Mouse (Mus musculus): ENCODE results near the gene Spdye4a. TPM values are rescaled to one million over a fixed set of nuclear protein-coding genes. Genes with fewer than 3 reads are reported as not detected.
"Not testable (repeated sequence)": the region's sequence is repeated elsewhere in the genome, so short reads cannot be mapped to it uniquely, and the experiment has no call there.

Spdye4a gene
- polyA plus RNA-seq, 1 experiment from 2014 or later, result not detected

DNA sequence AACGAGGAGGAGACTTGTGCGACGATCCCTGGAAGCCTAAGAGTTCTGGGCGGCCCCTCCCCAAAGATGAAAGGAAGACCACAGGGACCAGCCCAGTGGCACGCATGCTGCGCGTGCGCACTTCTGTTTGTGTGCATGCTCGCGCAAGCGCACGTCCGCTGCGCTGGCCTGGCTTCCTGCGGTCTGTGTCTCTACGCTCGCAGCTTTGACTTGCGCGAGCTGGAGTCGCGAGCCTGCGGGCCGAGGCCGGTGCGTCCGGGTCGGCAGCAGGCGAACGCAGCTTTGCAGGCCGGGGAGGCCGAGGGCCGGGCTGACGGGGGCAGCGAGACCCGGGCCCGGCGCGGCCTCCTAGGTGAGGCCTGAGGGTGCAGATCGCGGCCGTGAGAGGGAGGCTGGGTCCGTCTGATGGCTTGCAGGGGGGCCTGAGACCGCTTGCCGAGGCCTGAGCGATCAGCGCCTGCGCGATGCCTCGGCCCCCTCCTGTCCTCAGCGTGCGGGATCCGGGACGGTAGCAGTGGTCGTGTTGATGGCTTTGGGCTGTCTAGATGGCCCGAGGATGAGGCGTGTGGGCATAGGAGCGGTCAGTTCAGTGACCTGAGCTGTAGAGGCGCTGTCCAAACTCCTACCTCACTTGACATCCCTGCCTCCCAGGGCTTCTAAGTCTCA is 8.5 kb upstream of the Spdye4a start, which contains the start of gene Zfp12:
Gene Zfp12 (plus strand): TSS at position 136 of the 666 bp plus-strand sequence.
- Histone ChIP-seq H3K27me3 (ENCODE audit: control insufficient read depth, insufficient read depth, low read length) (no peaks in the 10 kb centered on the region), H3K9me3 (ENCODE audit: control insufficient read depth, low read length) (no peaks in the 10 kb centered on the region), H3K9ac (ENCODE audit: low read length) (peak within 1 kb of the TSS; percentile 93), H3K36me3 (ENCODE audit: control insufficient read depth, insufficient read depth, low read length) (peaks cover 35% of the 10 kb centered on the region), H3K4me3 (ENCODE audit: control insufficient read depth in 1 of 2, insufficient read depth in 1 of 2, low read depth in 1 of 2, low read length in 2 of 2) (peak within 1 kb of the TSS; percentile 85 to 87), H3K4me2 (ENCODE audit: low read length) (peak within 1 kb of the TSS; percentile 92), H3K4me1 (ENCODE audit: control insufficient read depth in 2 of 2, insufficient read depth in 2 of 2, low read length in 2 of 2) (peaks cover 7 to 9% of the 10 kb centered on the region in 2 experiments), H3K27ac (replicated peaks in 1 of 2; ENCODE audit: control insufficient read depth in 1 of 2, insufficient read depth in 1 of 2, low read depth in 2 of 2, low read length in 2 of 2) (peak within 1 kb of the TSS; percentile 91 to 95)
- peak; percentile 95 for ATAC-seq (ENCODE audit: insufficient number of reproducible peaks, insufficient read depth, low FRiP score, low read depth)
- WGBS, result under 1% methylated on average over 58 of the region's 58 CpGs

DNA sequence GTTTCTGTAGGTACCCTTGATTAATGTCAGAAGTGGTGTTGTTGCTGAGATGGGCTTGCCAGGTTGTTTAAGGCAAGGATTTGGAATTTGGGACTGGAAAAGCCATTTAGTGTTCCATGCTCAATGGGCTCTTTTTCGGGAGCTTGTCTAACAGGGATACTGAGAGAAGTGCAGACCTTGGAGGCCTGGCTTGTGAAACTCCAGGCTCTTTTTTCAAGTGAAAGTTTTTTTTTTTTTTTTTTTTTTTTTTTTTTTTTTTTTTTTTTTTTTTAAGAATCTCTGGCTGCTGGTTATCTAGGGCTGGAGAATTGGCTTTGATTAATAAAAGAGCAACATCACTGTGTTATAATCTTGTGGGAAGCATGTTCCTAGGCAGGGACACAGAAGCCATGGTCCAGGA is 4.4 kb downstream of the Spdye4a start:
- Histone ChIP-seq H3K27ac (replicated peaks in 1 of 2; ENCODE audit: control insufficient read depth in 1 of 2, insufficient read depth in 1 of 2, low read depth in 2 of 2, low read length in 2 of 2) (no peak overlapping the region), H3K4me1 (ENCODE audit: control insufficient read depth in 2 of 2, insufficient read depth in 2 of 2, low read length in 2 of 2) (no peaks in the 10 kb centered on the region), H3K9ac (ENCODE audit: low read length) (no peak overlapping the region), H3K4me2 (ENCODE audit: low read length) (no peak overlapping the region), H3K9me3 (ENCODE audit: control insufficient read depth, low read length) (no peaks in the 10 kb centered on the region), H3K4me3 (ENCODE audit: control insufficient read depth in 1 of 2, insufficient read depth in 1 of 2, low read depth in 1 of 2, low read length in 2 of 2) (no peak overlapping the region), H3K27me3 (ENCODE audit: control insufficient read depth, insufficient read depth, low read length) (no peaks in the 10 kb centered on the region), H3K36me3 (ENCODE audit: control insufficient read depth, insufficient read depth, low read length) (no peaks in the 10 kb centered on the region)
- 60% methylated on average over 1 of the region's 1 CpGs for WGBS
- no peak for ATAC-seq (ENCODE audit: insufficient number of reproducible peaks, insufficient read depth, low FRiP score, low read depth)

DNA sequence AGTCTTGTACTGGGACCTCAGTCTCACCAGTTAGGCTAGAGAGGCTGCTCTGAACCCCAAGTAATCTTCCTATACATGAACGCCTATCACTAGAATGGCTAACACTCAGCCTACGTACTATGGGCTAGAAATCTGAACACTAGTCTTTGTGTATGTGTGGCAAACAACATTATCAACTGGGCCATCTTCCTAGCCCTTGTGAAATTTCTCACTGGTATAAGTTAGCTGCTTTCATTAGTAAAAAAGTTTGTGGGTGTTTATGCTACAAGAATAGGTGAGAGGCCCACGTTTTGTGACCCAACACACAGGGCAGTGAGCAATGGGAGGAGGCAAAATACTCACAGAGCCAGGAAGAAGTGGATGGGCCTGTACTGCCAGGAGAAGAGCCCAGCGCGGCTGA is 5.7 kb downstream of the Spdye4a start:
- WGBS, result 59% methylated on average over 4 of the region's 5 CpGs
- H3K36me3 ChIP-seq (ENCODE audit: control insufficient read depth, insufficient read depth, low read length), result no peaks in the 10 kb centered on the region
- no peak overlapping the region for H3K9ac ChIP-seq (ENCODE audit: low read length)
- no peak for ATAC-seq (ENCODE audit: insufficient number of reproducible peaks, insufficient read depth, low FRiP score, low read depth)
- H3K4me1 ChIP-seq (ENCODE audit: control insufficient read depth in 2 of 2, insufficient read depth in 2 of 2, low read length in 2 of 2), result no peaks in the 10 kb centered on the region
- no peak overlapping the region for H3K4me3 ChIP-seq (ENCODE audit: control insufficient read depth in 1 of 2, insufficient read depth in 1 of 2, low read depth in 1 of 2, low read length in 2 of 2)
- no peaks in the 10 kb centered on the region for H3K9me3 ChIP-seq (ENCODE audit: control insufficient read depth, low read length)
- H3K27ac ChIP-seq (replicated peaks in 1 of 2; ENCODE audit: control insufficient read depth in 1 of 2, insufficient read depth in 1 of 2, low read depth in 2 of 2, low read length in 2 of 2), result no peak overlapping the region
- H3K4me2 ChIP-seq (ENCODE audit: low read length), result no peak overlapping the region
- no peaks in the 10 kb centered on the region for H3K27me3 ChIP-seq (ENCODE audit: control insufficient read depth, insufficient read depth, low read length)

DNA sequence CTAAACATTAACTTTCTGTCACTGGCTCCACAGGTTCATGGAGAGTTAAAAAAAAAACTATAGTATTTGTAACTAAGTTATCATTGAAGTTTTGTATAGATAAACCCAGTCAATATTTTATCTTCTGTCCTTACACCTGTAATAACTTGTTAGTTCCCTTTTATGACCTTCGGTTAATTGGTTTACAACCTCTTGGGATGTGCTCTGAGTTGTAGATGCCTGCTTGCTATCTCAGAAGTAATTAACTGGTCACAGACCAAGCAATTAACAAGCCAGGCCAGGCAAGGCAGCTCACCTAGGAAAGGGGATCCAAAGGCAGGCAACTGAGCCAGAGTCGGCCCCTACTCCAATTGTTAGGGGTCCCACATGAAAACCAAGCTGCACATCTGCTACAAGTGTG is 12.9 kb downstream of the Spdye4a start:
- H3K27me3 ChIP-seq (ENCODE audit: control insufficient read depth, insufficient read depth, low read length), result no peaks in the 10 kb centered on the region
- ATAC-seq (ENCODE audit: insufficient number of reproducible peaks, insufficient read depth, low FRiP score, low read depth), result no peak
- no peak overlapping the region for H3K27ac ChIP-seq (replicated peaks in 1 of 2; ENCODE audit: control insufficient read depth in 1 of 2, insufficient read depth in 1 of 2, low read depth in 2 of 2, low read length in 2 of 2)
- peaks cover under 1% of the 10 kb centered on the region; the same call in 1 of the 2 replicates for H3K9me3 ChIP-seq (ENCODE audit: control insufficient read depth, low read length)
- no peak overlapping the region for H3K4me3 ChIP-seq (ENCODE audit: control insufficient read depth in 1 of 2, insufficient read depth in 1 of 2, low read depth in 1 of 2, low read length in 2 of 2)
- H3K4me2 ChIP-seq (ENCODE audit: low read length), result no peak overlapping the region
- no peaks in the 10 kb centered on the region for H3K36me3 ChIP-seq (ENCODE audit: control insufficient read depth, insufficient read depth, low read length)
- WGBS, result 86% methylated on average over 2 of the region's 2 CpGs
- no peak overlapping the region for H3K9ac ChIP-seq (ENCODE audit: low read length)
- no peaks in the 10 kb centered on the region for H3K4me1 ChIP-seq (ENCODE audit: control insufficient read depth in 2 of 2, insufficient read depth in 2 of 2, low read length in 2 of 2)

DNA sequence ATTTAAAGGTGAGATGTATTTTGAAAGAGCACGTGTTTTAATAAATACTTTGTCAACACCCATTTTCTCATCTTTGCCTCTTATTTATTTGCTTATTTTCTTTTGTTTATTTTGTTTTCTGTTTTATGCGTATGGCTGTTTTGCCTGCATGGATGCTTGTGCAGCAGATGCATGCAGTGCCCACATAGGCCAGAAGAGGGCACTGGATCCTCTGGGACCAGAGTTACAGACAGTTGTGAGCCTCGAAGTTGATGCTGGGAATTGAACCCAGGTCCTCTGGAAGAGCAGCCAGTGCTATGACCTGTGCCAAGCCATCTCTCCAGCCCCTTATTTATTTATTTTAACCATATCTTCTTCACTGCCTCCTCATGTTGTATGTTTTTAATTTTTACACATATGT is 21.7 kb downstream of the Spdye4a start:
- Histone ChIP-seq H3K27me3 (ENCODE audit: control insufficient read depth, insufficient read depth, low read length) (no peaks in the 10 kb centered on the region), H3K4me1 (ENCODE audit: control insufficient read depth in 2 of 2, insufficient read depth in 2 of 2, low read length in 2 of 2) (no peaks in the 10 kb centered on the region), H3K9me3 (ENCODE audit: control insufficient read depth, low read length) (peaks cover 8% of the 10 kb centered on the region; the same call in 1 of the 2 replicates), H3K36me3 (ENCODE audit: control insufficient read depth, insufficient read depth, low read length) (no peaks in the 10 kb centered on the region), H3K27ac (replicated peaks in 1 of 2; ENCODE audit: control insufficient read depth in 1 of 2, insufficient read depth in 1 of 2, low read depth in 2 of 2, low read length in 2 of 2) (no peak overlapping the region), H3K4me2 (ENCODE audit: low read length) (no peak overlapping the region), H3K9ac (ENCODE audit: low read length) (no peak overlapping the region), H3K4me3 (ENCODE audit: control insufficient read depth in 1 of 2, insufficient read depth in 1 of 2, low read depth in 1 of 2, low read length in 2 of 2) (no peak overlapping the region)
- ATAC-seq (ENCODE audit: insufficient number of reproducible peaks, insufficient read depth, low FRiP score, low read depth), result no peak
- WGBS, result 69% methylated on average over 3 of the region's 3 CpGs

DNA sequence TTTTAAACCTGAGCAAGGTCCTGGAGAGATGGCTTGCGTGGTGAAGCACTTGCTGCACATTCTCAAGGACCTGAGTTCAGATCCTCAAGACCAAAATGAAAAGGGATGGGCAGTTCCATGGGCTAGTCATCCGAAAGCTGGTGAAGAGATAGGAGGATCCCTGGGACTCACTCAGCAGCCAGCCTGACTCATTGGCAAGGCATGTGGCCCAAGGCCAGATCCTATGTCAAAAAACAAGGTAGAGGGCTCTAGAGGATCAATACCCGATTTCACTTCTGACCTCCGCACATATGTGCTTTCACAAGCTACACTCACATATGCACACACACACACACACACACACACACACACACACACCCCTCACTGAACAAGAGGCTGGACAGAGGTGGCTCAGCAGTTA is 30.2 kb downstream of the Spdye4a start:
- ATAC-seq (ENCODE audit: insufficient number of reproducible peaks, insufficient read depth, low FRiP score, low read depth), result no peak
- 70% methylated on average over 4 of the region's 4 CpGs for WGBS

DNA sequence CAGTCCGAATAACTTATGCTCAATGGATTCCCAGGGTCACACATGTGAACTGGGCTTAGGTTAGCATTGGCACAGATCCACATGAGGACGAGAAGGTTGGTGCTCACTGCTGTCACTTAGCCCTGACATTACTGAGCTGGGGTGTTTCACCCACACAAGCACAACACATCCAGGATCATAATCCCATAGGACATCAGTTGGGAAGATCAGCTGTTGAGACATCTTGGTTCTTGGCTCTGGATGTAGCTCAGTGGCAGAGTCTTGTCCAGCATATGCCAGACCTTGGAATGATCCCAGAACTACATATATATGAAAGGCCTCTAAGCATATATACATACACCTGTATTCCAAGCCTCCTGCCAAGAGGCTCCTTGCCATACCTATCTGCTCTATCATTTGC is 31.5 kb downstream of the Spdye4a start:
- Histone ChIP-seq H3K36me3 (ENCODE audit: control insufficient read depth, insufficient read depth, low read length) (no peaks in the 10 kb centered on the region), H3K4me2 (ENCODE audit: low read length) (no peak overlapping the region), H3K4me3 (ENCODE audit: control insufficient read depth in 1 of 2, insufficient read depth in 1 of 2, low read depth in 1 of 2, low read length in 2 of 2) (no peak overlapping the region), H3K27me3 (ENCODE audit: control insufficient read depth, insufficient read depth, low read length) (no peaks in the 10 kb centered on the region), H3K4me1 (ENCODE audit: control insufficient read depth in 2 of 2, insufficient read depth in 2 of 2, low read length in 2 of 2) (no peaks in the 10 kb centered on the region), H3K9ac (ENCODE audit: low read length) (no peak overlapping the region), H3K9me3 (ENCODE audit: control insufficient read depth, low read length) (no peaks in the 10 kb centered on the region), H3K27ac (replicated peaks in 1 of 2; ENCODE audit: control insufficient read depth in 1 of 2, insufficient read depth in 1 of 2, low read depth in 2 of 2, low read length in 2 of 2) (no peak overlapping the region)
- 67% methylated on average over 2 of the region's 2 CpGs for WGBS
- no peak for ATAC-seq (ENCODE audit: insufficient number of reproducible peaks, insufficient read depth, low FRiP score, low read depth)

More for the DNA sequence above, 30.2 kb downstream of the Spdye4a start:
- Histone ChIP-seq H3K4me3 (ENCODE audit: control insufficient read depth in 1 of 2, insufficient read depth in 1 of 2, low read depth in 1 of 2, low read length in 2 of 2) (no peak overlapping the region), H3K27ac (replicated peaks in 1 of 2; ENCODE audit: control insufficient read depth in 1 of 2, insufficient read depth in 1 of 2, low read depth in 2 of 2, low read length in 2 of 2) (no peak overlapping the region), H3K27me3 (ENCODE audit: control insufficient read depth, insufficient read depth, low read length) (no peaks in the 10 kb centered on the region), H3K36me3 (ENCODE audit: control insufficient read depth, insufficient read depth, low read length) (no peaks in the 10 kb centered on the region), H3K4me2 (ENCODE audit: low read length) (no peak overlapping the region), H3K9ac (ENCODE audit: low read length) (no peak overlapping the region), H3K4me1 (ENCODE audit: control insufficient read depth in 2 of 2, insufficient read depth in 2 of 2, low read length in 2 of 2) (no peaks in the 10 kb centered on the region), H3K9me3 (ENCODE audit: control insufficient read depth, low read length) (no peaks in the 10 kb centered on the region)

DNA sequence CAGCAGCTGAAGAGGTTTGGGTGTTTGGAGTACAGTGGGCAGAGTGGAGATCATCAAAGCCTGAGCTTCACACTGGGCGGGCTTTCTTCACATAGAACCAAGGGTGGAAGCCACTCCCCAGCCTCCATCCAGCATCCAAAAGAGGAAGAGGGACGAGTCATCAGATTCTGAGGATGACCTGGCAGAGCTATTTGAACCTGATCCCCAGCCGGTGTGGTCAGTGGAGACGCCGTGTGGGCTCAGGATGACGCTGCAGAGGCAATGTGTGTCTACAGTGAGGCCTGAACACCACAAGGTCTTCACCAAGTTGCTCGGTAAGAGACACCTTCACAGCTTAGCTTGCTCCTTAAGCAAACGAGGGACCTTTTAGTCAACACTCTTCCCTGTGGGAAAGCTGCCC is 31.9 kb downstream of the Spdye4a start:
- H3K4me3 ChIP-seq (ENCODE audit: control insufficient read depth in 1 of 2, insufficient read depth in 1 of 2, low read depth in 1 of 2, low read length in 2 of 2); H3K27me3 ChIP-seq (ENCODE audit: control insufficient read depth, insufficient read depth, low read length); H3K4me2 ChIP-seq (ENCODE audit: low read length); H3K27ac ChIP-seq (replicated peaks in 1 of 2; ENCODE audit: control insufficient read depth in 1 of 2, insufficient read depth in 1 of 2, low read depth in 2 of 2, low read length in 2 of 2); H3K36me3 ChIP-seq (ENCODE audit: control insufficient read depth, insufficient read depth, low read length); H3K4me1 ChIP-seq (ENCODE audit: control insufficient read depth in 2 of 2, insufficient read depth in 2 of 2, low read length in 2 of 2); H3K9me3 ChIP-seq (ENCODE audit: control insufficient read depth, low read length); H3K9ac ChIP-seq (ENCODE audit: low read length); ATAC-seq (ENCODE audit: insufficient number of reproducible peaks, insufficient read depth, low FRiP score, low read depth): not testable (repeated sequence)
- WGBS, result 51% methylated on average over 8 of the region's 8 CpGs
